Mouse (Mus musculus): ENCODE measurements around the gene Slc37a4. TPM values are rescaled to one million over a fixed set of nuclear protein-coding genes. Genes with fewer than 3 reads are reported as not detected.
"Not testable (repeated sequence)": the region's sequence is repeated elsewhere in the genome, so short reads cannot be mapped to it uniquely, and the experiment has no call there.

Gene Slc37a4
- total RNA-seq, 2 experiments from 2014 or later = 41.5 to 44.9 TPM

DNA sequence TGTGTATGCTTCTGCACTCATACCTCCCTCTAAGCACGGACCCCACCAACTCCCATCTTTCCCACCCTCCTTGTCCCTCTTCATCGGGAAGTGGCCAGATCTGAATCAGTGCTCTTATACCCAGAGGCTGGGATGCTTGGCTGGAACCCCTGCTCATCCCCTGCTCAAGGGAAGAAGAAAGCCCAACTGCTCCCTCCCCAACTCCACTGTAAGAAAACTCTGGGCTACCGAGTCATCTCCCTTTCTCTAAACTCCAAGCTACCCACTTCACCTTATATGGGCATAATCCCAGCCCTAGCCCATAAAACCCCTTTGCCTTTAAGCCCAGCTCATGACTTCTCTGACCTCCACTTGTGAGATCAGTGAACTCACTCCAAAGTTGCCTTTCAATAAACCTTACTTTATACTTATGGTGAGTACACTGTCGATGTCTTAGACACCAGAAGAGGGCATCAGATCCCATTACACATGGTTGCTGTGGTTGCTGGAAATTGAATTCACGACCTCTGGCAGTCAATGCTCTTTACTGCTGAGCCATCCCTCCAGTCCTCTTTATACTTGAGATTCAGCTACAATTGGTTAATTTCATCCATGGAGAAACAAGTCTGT lies 36.0 kb downstream of the Slc37a4 start:
- DNase-seq = no peak
- intact Hi-C loops (cut with DNase I) = no loop called here

DNA sequence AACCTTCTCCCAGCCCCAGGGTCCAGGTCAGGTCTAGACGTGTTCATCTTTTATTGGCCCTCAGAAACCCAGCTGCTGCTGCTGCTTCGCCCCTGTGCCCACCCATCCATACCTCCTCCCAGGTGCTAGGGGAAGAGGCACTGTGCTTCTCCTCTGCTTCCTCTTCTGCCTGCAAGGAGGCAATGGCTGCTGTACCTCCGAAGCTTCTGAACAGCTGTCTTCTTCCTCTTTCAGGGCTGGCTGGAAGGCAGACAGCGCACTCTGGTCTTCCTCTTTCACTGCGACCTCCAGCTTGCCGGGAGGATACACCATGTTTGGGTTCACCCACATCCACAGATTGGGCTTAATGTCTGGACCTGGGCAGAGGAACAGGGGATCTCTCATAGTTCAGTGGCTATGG lies 39.1 kb downstream of the Slc37a4 start:
- intact Hi-C loops (cut with DNase I) = no loop called here
- DNase-seq = no peak

DNA sequence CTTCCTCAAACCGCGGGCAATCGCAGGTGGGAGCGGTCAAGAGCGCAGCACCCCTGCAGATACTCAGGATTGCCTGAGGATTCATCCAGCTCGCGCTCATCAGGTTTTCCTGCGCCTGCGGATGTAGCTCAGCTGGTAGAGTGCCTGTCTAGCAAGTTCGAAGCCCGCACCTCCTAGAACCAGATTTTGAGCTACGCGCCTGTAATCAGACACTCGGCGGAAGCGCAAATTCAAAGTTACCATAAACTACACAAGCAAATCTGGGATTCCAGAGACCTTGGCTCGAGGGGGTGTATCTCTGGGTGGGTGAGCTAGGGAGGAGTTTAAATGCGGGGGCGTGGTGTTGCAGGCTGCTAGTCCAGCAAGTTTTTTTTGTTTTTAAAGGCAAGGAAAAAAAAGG lies 44.3 kb downstream of the Slc37a4 start, which contains the start of gene Foxr1:
Foxr1 (minus strand) TSS at position 176 of the 400 bp plus-strand sequence.
- intact Hi-C loops (cut with DNase I) = no loop called here
- DNase-seq = no peak

DNA sequence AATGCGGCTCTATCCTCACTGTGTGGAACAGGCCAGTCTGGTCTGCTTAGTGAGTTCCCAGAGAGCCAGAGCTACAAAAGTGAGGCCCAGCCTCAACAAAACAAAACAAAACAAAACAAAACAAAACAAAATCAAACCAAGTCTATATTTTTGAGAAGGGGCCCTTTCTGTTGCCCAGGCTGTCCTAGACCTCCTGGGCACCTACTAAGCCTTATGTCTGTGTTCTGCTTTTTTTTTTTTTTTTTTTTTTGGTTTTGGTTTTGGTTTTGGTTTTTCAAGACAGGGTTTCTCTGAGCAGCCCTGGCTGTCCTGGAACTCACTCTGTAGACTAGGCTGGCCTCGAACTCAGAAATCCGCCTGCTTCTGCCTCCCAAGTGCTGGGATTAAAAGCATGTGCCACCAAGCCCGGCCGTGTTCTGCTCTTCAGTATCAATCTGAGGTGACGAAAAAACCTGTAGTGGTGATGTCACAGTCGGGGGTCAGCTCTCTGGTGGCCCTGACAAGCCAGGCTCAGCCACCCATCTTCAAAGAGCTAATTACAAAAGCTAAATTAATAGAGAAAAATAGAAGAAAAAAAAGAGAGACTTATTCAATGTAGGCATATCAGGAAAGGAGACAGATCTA lies 47.9 kb downstream of the Slc37a4 start:
- DNase-seq; intact Hi-C loops (cut with DNase I): not testable (repeated sequence)

DNA sequence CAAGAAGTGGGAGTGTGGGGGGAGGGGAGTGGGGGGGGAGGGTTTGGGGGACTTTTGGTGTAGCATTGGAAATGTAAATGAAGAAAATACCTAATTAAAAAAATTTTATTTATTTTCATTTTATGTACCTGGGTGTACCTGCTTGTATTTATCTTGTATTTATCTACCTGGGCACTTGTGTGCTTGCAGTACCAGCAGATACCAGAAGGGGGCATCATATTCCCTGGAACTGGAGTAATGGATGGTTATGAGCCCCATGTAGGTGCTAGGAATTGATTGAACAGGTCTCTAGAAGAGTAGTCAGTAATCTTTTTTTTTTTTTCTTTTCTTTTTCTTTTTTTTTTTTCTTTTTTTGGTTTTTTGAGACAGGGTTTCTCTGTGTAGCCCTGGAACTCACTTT lies 53.7 kb downstream of the Slc37a4 start:
- intact Hi-C loops (cut with DNase I) = no loop called here
- no peak for DNase-seq

Small RNA genes lying within 50 kb of the gene (microRNA-seq; reads per million reads assigned to microRNA genes)
- gene Mir7085 = 1.5 reads per million

Other genes with a start within 250 kb of the Slc37a4 start
- gene Cbl, start 162.8 kb upstream of the Slc37a4 start, total RNA-seq (2021) = 10 to 100 TPM; 58.4 to 62.4 TPM
- gene Ccdc153, start 156.2 kb upstream of the Slc37a4 start, total RNA-seq (2021) = 1 to 10 TPM; 3.5 to 4.6 TPM
- gene Pdzd3, start 145.4 kb upstream of the Slc37a4 start, total RNA-seq (2021) = under 1 TPM; 0.40 to 0.72 TPM
- gene Nlrx1, start 128.3 kb upstream of the Slc37a4 start, total RNA-seq (2021) = 1 to 10 TPM; 8.3 to 8.8 TPM
- 10 to 100 TPM; 64.0 to 71.1 TPM for gene Abcg4, start 108.2 kb upstream of the Slc37a4 start, total RNA-seq (2021)
- 10 to 100 TPM; 34.0 to 35.8 TPM for gene Hinfp, start 91.2 kb upstream of the Slc37a4 start, total RNA-seq (2021)
- gene C2cd2l, start 76.6 kb upstream of the Slc37a4 start, total RNA-seq (2021) = 10 to 100 TPM; 69.5 to 74.9 TPM
- 10 to 100 TPM; 20.4 to 22.2 TPM for gene Dpagt1, start 70.8 kb upstream of the Slc37a4 start, total RNA-seq (2021)
- 10 to 100 TPM; 81.0 to 82.7 TPM for gene H2afx, start 62.2 kb upstream of the Slc37a4 start, total RNA-seq (2021)
- 10 to 100 TPM; 21.5 to 23.8 TPM for gene Hmbs, start 52.6 kb upstream of the Slc37a4 start, total RNA-seq (2021)
- gene Vps11, start 35.2 kb upstream of the Slc37a4 start, total RNA-seq (2021) = 10 to 100 TPM; 39.5 to 45.9 TPM
- 10 to 100 TPM; 87.2 to 90.0 TPM for gene Hyou1, start 17.4 kb upstream of the Slc37a4 start, total RNA-seq (2021)
- gene Rps25, start 10.3 kb downstream of the Slc37a4 start, total RNA-seq (2021) = 1,000 to 10,000 TPM in 1 of 2 experiments, 100 to 1,000 TPM in 1; 978 to 1,068 TPM
- gene Trappc4, start 10.7 kb downstream of the Slc37a4 start, total RNA-seq (2021) = 100 to 1,000 TPM; 126 to 129 TPM
- 10 to 100 TPM; 21.6 to 23.4 TPM for gene Ccdc84, start 21.7 kb downstream of the Slc37a4 start, total RNA-seq (2021)
- not detected for gene Foxr1, start 44.3 kb downstream of the Slc37a4 start, total RNA-seq (2021)
- not detected for gene Upk2, start 58.1 kb downstream of the Slc37a4 start, total RNA-seq (2021)
- 100 to 1,000 TPM; 109 to 113 TPM for gene Bcl9l, start 86.0 kb downstream of the Slc37a4 start, total RNA-seq (2021)
- gene Cxcr5, start 165.0 kb downstream of the Slc37a4 start, total RNA-seq (2021) = not detected
- gene Ddx6, start 208.0 kb downstream of the Slc37a4 start, total RNA-seq (2021) = 100 to 1,000 TPM; 144 to 146 TPM